Mouse (Mus musculus): ENCODE measurements around the gene Acap1.
"Not testable (repeated sequence)": the region's sequence is repeated elsewhere in the genome, so short reads cannot be mapped to it uniquely, and the experiment has no call there.

Acap1 gene

DNA sequence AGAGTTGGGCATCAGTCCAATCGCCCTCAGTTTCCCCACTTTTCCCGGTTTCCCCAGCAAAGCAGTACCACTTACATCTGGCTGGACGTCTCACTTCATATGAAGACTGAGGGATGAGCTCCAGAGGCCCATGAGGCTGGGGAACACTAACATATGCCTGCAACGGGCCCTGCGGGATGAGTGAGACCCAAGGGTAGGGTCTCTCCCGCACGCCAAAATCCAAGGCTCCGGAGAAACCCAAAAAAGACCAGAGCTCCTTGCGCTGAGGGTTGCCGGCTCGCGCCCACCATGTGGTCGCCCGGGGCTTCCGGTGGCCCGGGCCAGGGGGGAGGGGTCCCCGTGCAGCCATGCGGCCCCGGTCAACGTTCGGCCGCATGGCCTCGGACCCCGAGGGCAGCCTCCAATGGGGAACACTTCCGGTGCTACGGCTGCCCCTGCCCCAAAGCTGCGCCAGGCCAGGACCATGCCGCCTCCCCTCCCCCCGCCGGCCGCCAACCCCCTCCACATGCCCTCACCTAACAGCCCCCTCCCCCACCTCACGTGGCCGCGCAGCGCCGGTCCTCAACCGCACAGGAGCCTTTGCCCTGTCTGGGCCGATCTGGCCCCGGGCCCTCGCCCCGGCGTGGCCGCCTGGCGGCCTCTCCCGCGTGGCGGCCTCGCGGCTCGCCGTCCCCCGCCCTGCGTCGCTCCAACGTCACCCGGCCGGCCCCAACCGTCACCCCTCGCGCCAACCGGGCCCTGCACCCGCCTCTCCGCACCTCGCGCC is 25.1 kb upstream of the Acap1 start:
- peak; percentile 60 to 80 for DNase-seq

DNA sequence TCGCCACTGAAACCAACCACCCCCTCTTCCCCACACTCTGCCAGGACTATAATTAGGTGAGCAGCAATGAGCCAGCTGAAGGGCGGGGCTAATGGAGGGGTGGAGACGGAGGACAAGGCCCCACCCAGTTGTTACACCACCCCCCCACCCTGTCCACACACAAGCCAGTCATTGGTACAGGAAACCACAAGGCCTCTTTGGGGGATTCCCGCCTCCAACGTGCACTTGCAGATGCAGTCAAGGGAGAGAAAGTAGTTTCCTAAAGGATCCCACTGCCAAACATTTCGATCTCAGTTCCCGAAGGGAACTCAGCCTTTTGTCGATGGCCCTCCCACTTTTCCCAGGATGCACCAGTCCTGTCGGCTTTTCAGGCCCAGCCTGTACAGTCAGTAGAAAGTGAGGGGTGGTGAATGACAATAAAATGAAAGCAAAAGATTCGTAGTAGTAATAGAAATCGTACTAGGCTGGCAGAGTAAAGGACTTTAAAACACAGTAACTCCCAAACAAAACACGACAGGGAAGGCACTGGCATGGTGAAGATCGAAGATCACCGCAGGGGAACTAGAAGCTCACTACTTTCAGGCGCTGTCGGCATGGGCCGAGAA is 24.4 kb upstream of the Acap1 start:
- DNase-seq, result peak; percentile 90 to 92

DNA sequence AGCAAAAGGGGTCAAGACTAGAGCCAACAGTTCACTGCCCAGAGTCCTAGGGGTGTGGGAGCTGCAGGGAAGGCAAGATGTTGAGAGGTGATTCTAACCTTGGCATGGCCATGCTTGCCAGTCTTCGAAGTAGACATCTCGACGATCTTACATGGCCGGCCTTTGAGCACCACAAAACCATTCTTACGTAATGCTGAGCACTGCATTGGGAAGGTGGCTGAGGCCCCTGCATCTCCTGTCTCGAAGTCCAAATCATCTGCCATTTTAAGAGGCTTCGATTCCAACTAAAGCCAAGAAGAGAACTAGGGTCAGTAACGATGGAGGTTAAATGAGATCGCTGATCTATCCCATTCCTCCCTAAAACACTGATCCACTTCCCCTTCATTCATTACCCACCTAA is 23.7 kb upstream of the Acap1 start:
- DNase-seq, result no peak

DNA sequence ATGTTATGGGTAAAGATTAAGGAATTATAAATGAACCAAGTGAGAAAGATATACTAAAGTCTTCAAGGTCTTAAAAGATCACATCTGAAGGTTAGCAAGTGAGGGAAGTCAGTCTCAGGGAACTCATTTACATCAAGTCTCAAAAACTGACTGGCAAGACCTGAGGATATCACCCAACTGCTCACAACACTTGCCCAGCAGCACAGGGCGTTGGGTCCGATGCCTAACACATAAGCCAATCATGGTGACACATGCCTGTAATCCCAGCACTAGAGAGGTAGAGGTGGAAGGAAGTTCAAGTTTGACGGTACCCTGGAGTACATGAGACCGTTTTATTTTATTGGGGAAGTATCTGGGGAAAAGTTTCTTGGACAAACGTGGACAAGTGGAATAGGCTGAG is 22.8 kb upstream of the Acap1 start:
- DNase-seq, result no peak

DNA sequence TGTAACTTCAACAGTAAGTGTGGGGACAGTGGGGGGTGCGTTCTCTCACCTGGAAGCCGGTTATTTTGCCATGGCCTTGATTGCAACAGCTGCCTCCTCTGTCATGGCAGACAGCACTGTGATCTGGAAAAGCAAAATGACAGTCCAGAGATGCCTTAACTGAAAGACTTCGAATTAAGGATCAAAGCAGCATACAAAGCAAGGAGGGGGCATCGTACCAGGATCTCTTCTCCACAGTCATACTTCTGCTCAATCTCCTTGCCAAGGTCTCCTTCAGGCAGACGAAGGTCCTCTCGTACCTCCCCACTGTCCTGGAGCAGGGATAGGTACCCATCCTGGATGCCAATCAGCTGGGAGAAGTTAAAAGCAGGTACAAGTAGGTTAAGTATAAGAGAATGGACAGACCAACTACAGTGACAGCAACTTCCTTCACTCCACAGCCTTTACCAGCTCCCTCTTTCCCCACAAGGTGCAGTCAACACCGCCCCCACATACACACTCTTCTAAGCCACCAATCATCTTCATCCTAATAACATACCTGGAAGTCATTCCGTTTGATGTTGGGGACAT is 22.1 kb upstream of the Acap1 start:
- no peak for DNase-seq

DNA sequence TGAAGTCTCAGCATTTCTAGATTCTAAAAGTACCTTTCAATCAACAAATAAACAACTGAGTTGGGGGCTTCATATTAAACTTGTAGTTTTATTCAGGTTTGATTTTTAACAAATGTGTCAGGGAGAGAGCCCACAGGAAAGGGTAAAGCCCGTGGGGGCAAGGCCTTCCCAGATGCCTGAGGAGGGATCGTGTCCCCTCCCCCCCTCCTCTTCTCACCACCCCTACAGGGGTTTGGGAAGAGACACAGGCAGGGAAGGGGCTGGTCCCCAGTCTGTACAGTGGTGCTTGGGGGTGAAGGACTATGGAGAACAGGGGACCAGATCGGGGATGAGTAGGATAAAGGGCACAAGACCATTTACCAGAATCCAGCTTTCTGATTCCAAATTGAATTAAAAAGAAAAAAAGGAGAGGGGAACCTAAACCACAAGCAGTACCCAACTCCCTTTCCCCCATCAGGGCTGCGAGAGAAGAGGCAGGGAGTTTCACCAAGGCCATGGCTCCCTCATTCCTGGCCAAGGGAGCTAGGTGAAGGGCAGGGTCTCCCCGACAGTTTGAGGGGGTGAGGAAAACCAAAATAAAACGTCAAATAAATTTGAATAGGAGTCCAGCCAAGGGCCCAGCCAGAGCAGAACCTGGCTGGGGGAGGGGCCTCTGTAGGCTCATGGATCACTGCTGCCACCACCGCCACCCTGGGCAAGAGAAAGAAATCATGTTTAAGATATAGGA is 21.5 kb upstream of the Acap1 start:
- not testable (repeated sequence) for DNase-seq

DNA sequence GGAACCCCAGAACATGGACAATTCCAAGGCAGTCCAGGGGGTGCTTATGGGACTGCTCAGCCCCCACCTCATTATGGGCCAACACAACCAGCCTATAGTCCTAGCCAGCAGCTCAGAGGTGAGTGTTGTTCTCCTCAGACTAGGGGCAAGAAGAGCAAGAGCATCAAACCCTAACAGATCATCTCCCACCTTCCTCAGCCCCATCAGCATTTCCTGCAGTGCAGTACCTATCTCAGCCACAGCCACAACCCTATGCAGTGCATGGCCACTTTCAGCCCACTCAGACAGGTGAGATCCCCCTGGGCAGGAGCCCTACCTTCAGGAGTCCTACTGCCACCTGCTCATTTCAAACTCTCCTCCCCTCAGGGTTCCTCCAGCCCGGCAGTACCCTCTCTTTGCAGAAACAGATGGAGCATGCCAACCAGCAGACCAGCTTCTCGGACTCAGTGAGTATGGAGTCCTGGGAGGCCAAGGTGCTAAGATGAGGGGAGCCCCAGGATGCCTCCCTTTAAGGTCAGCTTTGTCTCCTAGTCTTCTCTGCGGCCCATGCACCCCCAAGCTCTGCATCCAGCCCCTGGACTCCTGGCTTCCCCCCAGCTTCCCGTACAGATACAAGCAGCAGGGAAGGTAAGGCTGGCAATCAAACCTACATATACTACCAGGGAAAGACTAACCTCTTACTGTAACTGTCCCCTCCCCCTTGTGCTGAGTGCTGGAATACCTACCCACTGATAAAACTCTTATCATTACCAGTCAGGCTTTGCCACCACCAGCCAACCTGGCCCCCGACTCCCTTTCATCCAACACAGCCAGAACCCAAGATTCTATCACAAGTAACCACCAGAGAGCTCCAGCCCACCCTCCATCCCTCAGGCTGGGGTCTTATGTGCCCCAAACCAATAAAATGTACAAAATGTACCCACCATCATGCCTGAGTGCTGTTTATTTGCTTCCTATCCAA is 20.6 kb upstream of the Acap1 start:
- DNase-seq, result no peak

DNA sequence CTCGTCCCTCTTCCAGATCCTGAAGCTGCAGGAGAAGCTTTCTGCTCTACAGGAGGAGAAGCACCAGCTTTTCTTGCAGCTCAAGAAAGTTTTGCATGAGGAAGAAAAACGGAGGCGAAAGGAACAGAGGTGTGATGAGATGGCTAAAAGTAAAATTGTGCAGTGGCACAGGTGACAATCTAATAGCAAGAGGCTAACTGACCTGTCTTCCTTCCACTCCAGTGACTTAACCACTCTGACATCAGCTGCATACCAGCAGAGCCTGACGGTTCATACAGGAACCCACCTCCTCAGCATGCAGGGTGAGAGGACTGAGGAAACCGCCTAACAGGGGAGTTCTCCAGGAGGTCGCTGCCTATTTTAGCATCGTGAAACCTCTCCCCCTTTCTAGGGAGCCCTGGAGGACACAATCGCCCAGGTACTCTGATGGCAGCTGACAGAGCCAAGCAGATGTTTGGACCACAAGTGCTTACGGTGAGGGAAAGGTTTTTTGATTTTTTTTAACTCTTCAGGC is 19.6 kb upstream of the Acap1 start:
- DNase-seq, result no peak

DNA sequence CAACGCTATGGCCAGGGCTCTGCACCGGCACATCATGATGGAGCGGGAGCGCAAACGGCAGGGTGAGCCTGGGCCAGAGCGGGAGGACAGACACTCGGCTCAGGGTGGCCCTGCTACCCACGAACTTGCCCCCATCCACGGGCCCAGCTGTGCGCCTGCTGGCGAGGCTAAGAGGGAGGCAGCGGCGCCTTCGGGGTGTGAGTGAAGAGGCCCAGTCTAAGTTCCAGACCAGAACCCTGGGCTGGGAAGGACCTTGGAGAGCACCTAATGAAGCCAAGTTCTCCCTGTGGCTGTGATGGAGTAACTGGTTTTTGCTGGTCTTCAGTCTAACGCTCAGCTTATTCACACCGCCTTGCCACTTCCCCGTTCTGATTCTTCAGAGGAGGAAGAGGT is 19.0 kb upstream of the Acap1 start:
- peak in 1 of 2 experiments; percentile 54 for DNase-seq

DNA sequence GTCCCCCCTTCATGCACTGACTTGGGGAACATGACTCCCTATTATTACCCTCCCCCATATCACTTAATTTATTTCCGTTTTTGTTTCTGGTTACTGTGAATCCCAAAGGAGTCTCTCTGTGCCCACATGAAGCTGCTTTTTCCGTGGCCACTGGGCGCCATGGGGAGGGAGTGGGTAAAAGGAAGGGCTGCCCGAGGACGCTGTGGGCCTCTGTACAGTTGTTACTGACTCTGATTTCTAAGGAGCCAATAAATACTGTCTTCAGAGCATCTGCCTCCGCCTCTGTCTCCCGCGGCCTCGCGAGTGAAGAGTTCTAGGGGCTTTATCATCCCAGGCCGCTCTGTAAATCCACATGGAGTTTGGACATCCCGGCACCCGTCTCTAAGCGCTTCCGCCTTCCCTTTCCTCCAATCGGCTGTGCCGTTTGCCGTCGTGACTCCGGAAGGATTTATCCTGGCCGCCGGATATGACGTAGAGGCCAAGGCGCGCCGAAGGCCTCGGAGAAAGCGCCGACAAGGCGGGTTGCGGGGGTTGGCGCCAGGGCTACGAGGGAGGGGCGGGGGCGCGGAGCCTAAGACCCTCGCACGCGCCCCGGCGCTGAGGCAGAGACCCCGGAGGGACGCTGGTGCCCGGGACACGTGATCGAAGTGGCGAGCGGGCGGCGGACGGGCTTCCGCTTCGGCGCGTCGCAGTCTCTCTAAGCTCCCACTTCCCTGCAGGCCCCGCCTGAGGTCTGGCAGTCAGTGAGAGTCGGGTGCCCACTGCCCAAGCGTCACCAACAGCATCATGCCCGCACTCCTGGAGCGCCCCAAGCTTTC is 18.4 kb upstream of the Acap1 start, which contains the start of gene Gps2:
Gps2 (plus strand) TSS at position 335 of the 818 bp plus-strand sequence.
- DNase-seq, result peak; percentile 94

DNA sequence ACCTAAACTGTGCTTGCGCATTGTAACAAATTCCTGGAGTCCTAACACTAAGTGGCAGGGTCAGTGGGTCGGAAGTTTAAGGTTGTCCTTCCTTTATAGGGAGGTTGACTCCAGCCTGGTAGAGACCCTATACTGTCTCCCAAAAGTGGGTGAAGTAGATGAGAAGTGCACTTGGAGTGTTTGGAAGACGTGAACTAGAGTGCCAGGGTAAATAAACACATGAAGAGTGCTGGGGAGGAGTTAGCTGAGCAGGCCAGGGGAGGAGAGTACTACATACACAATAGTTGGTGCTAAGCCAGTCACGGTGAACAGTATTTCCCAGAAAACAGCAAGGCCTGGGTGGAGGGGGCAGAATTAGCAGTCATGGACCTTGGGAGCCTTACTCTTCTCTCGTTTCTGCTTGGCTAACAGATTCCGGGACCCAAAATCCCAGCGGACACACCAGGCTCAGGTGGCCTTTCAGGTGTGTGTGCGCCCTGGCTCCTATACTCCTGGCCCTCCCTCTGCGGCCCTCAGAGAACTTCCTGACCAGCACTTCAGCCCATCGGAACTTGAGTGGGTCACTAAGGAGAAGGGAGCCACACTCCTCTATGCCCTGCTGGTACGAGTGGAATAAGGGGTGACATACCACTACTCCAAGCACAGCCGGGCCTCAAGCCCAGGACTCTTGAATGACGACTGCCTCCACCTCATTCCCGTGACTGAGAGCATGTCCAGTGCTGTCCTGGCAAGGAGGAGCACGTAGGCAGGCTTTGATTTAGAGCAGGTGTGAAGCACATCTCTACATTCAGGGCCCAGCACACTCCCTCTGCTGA is 17.6 kb upstream of the Acap1 start:
- no peak for DNase-seq

DNA sequence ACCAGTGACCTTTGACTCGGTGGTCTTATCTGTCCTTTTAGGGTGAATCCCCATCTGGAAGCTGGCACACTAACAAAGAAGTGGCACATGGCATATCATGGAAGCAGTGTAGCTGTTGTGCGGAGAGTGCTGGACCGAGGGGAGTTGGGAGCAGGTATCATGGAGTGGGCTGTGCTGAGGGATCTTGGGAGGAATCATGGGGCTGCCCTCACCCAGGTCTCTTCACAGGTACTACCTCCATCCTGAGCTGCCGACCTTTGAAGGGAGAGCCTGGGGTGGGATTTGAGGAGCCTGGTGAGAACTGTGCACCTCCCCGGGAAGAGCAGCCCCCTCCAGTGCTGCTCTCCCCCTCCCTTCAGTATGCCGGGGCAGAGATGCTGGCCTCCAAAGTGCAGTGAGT is 16.4 kb upstream of the Acap1 start:
- no peak for DNase-seq

DNA sequence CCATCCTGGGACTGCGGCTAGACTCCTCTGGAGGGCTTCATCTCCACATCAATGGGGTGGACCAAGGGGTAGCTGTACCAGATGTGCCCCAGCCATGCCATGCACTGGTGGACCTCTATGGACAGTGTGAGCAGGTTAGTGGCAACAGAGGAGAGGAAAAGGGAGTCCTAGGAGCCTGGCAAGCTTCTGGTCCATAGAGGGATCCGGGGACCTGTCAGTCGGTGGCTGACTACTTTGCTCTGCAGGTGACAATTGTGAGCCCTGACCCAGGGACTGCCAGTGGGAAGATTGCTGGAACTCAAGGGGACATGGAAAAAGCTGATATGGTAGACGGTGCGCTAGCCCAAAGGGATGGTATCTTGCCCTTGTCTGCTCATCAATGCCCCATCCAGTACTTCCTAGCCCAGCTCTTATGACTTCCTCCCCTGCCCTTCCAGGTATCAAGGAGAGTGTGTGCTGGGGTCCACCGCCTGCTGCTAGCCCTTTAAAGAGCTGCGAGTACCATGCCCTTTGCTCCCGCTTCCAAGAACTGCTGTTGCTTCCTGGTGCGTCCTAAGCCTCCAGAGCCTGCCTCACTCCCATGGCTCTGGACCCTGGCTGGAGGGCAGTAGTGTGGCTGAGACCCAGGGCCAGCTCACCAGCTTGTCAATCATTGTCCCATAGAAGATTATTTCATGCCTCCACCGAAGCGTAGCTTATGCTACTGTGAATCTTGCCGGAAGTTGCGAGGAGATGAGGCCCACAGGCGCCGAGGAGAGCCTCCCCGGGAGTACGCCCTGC is 15.6 kb upstream of the Acap1 start:
- peak; percentile 82 to 84 for DNase-seq

DNA sequence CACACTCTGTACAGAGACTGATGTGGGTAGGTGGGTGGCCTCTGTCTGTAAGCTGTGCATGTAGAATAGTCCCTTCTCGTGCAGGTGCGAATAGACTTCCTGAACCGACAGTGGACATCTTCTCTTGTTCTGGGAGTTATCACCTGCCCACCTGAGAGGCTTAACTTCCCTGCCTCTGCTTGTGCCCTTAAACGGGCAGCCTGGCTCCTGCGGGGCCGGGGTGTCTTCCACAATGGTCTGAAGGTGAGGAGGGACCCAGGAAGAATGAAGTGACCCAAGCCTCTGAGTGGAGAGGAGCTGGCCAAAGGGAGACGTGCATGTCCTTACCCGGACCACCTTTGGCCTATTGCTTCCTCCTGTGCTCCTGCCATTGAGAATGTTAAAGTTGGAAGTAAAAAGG is 14.8 kb upstream of the Acap1 start:
- no peak for DNase-seq

DNA sequence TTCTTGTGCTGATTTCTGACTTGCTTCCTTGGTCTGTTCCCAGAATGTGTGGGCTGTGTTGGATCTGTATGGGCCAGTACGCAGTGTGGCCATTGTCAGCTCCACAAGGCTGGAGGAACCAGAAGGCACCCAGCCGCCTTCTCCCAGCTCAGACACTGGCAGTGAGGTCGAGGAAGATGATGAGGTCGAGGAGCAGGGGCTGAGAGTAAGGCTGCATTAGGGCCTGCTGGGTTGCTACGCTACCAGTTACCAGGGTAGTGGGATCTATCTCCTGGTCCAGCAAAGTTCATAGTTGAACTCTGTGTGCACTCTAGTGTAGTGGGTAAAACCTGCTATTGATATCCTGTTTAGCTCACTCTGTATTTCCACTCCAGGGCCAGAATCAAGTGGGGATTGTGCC is 13.8 kb upstream of the Acap1 start:
- DNase-seq, result no peak

DNA sequence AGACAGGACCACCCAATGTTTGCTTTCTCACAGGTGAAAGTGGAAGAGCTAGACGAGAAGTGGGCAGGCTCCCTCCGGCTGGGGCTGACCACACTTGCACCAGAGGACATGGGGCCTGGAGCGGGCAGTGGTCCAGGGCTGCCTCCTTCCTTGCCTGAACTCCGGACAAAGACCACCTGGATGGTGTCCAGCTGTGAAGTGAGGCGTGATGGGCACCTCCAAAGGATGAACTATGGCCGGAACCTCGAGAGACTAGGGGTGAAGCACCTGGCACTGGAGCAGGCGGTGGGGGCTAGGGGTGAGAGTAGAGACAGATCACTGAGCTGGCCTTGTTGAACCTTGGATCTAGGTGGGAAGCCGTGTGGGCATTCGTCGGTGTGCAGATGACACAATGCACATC is 13.3 kb upstream of the Acap1 start:
- DNase-seq, result peak; percentile 96 to 97

DNA sequence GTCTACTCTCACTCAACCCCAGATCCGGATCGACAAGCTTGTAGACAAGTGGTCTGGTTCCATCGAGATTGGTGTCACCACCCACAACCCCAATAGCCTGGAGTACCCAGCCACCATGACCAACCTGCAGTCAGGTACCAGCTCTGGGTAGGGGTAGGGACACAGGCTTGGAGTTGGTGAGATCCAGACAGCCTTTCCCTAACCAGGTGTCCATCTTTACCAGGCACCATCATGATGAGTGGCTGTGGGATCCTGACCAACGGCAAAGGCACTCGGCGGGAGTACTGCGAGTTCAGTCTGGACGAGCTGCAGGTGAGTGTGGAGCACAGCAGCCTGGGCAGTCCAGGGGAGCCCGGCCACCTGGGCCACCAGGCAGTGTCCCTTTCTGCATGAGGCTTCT is 9.0 kb upstream of the Acap1 start:
- DNase-seq, result no peak

DNA sequence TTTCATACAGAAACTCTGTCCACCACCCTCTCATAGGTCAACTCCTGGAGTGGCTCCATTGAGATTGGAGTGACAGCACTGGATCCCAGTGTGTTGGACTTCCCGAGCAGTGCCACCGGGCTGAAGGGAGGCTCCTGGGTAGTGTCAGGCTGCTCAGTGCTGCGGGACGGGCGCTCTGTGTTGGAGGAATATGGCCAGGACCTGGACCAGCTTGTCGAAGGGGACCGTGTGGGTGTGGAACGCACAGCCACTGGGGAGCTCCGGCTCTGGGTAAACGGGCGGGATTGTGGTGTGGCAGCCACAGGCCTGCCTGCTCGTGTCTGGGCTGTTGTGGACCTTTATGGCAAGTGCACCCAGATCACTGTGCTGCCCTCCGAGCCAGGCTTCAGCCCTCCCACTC is 7.6 kb upstream of the Acap1 start:
- no peak for DNase-seq

DNA sequence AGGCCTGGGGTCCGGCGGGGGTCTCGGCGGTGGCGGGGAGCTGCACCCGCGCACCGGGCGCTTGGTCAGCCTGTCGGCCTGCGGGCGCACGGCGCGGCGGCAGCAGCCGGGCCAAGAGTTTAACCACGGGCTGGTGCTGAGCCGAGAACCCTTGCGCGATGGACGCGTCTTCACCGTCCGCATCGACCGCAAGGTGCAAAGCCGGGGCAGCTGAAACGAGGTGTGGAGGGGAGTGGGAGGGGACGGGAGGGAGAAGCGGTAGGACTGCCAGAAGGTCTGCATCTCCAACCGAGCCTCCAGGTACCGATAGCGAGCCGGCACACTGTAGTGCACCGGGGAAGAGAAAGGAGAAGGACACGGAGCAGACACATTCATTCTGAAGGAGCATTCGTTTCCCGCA is 6.7 kb upstream of the Acap1 start:
- DNase-seq, result no peak
